Mouse (Mus musculus): ENCODE results near the gene Usp6nl.

Usp6nl gene

GRCm38 (mm10) chr2:6376941-6377340 is 54.5 kb downstream of the Usp6nl start:
- no peak for DNase-seq

GRCm38 (mm10) chr2:6378590-6379205 is 56.2 kb downstream of the Usp6nl start:
- DNase-seq, result no peak

GRCm38 (mm10) chr2:6379731-6380212 is 57.3 kb downstream of the Usp6nl start:
- DNase-seq, result no peak

- no peak for DNase-seq
Observed at GRCm38 (mm10) chr2:6380401-6380800, 57.9 kb downstream of the Usp6nl start.

GRCm38 (mm10) chr2:6384407-6385146 is 62.1 kb downstream of the Usp6nl start:
- no peak for DNase-seq

GRCm38 (mm10) chr2:6389162-6389561 is 66.7 kb downstream of the Usp6nl start:
- no peak for DNase-seq

- no peak for DNase-seq
Observed at GRCm38 (mm10) chr2:6391261-6391660, 68.8 kb downstream of the Usp6nl start.

GRCm38 (mm10) chr2:6391940-6392339 is 69.5 kb downstream of the Usp6nl start:
- DNase-seq, result no peak

- no peak for DNase-seq
Observed at GRCm38 (mm10) chr2:6395851-6396625, 73.6 kb downstream of the Usp6nl start.

GRCm38 (mm10) chr2:6396626-6397146 is 74.2 kb downstream of the Usp6nl start:
- no peak for DNase-seq

GRCm38 (mm10) chr2:6397166-6397565 is 74.7 kb downstream of the Usp6nl start:
- DNase-seq, result no peak

- DNase-seq, result no peak
Observed at GRCm38 (mm10) chr2:6398826-6399225, 76.4 kb downstream of the Usp6nl start.

GRCm38 (mm10) chr2:6401039-6401438 is 78.6 kb downstream of the Usp6nl start:
- no peak for DNase-seq

- DNase-seq, result no peak
Observed at GRCm38 (mm10) chr2:6403375-6403774, 80.9 kb downstream of the Usp6nl start.

- DNase-seq, result no peak
Observed at GRCm38 (mm10) chr2:6403991-6404390, 81.5 kb downstream of the Usp6nl start.

- no peak for DNase-seq
Observed at GRCm38 (mm10) chr2:6404627-6405026, 82.2 kb downstream of the Usp6nl start.

GRCm38 (mm10) chr2:6405059-6406033 is 82.9 kb downstream of the Usp6nl start:
- peak; percentile 88 to 90 for DNase-seq

- DNase-seq, result no peak
Observed at GRCm38 (mm10) chr2:6407711-6408110, 85.2 kb downstream of the Usp6nl start.

GRCm38 (mm10) chr2:6412645-6413044 is 90.2 kb downstream of the Usp6nl start:
- DNase-seq, result no peak

- no peak for DNase-seq
Observed at GRCm38 (mm10) chr2:6413723-6414122, 91.3 kb downstream of the Usp6nl start.

- no peak for DNase-seq
Observed at GRCm38 (mm10) chr2:6414400-6414799, 91.9 kb downstream of the Usp6nl start.

GRCm38 (mm10) chr2:6417158-6417557 is 94.7 kb downstream of the Usp6nl start:
- DNase-seq, result no peak

Measured in cerebellum, postnatal 25 days (tissue).